Mouse (Mus musculus) liver, postnatal 0 days (tissue): ENCODE results near the gene Cyb5b.
A peak's percentile ranks its signal among the peaks of the same experiment; 100 is the strongest.

ENCODE experiments used
- CTCF ChIP-seq: sonication (generic); IDR thresholded peaks from 2 replicates; pipeline ENCODE4 v1.5.1; 2016; ENCODE audit warnings: antibody characterized with exemption, low read depth
- EP300 ChIP-seq: IDR thresholded peaks from 2 replicates; pipeline ENCODE4 v1.6.1; 2016; ENCODE audit warnings: antibody characterized with exemption, low read depth, mild to moderate bottlenecking

GRCm38 (mm10) chr8:107116023-107116422, 34.4 kb upstream of the Cyb5b start:
- TF ChIP-seq EP300 (0 out of 2 replicates have a peak, but pooled peaks have one; percentile 14), CTCF (peak; percentile 81)
